Mouse (Mus musculus): ENCODE measurements at regions not wholly inside any gene's neighbourhood (a gene's known extent, or its start where the extent isn't known, plus 50 kb on each side); places are given as distances from the start of the nearest gene placed in this dataset.

DNA sequence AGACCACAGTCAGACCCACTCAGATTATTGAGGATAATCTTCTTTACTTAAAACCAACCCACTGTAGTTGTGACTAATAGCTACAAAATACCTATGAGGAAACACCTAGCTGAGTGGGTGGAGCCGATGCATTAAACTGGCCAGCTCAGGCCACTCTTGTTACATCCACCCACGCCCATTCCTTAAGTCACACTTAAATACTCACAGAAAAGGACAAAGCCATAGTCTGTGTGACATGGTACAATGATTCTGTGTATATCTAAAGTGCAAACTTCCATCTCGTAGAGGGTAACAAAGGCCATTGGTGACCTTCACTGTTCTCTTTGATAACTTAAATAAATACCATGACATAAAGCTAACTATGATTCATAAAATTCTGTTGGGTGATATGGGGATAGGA is 103.7 kb upstream of the Arhgap5 start:
- no peak for DNase-seq (ENCODE audit: low read depth)

DNA sequence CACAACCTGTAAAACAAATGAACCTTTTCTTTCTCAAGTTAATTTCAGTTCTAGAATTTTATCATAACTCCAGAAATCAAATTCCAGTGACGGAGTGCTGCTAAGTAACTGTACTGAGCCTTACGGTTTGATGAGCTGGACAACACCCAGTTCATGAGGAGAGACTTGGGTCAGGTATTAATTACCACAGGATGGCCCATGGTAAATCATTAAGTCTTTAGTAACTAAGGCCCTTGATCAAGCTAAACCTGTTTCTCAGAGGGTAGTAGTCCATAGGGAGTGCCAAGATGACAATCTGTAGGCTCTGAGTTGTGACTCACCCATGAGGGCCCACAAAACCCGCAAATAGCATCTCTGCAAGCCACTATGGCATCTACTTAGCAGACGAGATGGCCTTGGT is 101.1 kb upstream of the Arhgap5 start:
- DNase-seq (ENCODE audit: low read depth) = no peak

DNA sequence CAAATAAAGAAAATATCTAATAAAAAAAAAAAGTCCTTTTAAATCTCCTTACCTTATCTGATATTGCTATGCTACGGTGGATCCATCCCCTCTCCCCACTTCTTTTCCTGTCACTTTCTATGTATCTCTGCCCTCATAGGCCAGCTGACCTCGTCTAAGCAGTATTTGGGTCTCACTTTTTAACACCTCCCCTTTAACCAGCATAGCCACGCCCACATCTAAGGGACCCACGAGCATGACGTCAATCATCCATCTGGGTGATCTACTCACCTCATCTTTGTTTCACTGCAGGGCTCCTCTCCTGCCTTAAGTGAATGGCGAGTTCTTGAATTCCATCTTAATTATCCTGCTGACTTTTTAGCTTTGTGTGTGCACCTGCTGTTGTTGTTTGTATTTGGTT is 97.4 kb upstream of the Arhgap5 start:
- no peak for DNase-seq (ENCODE audit: low read depth)

GRCm38 (mm10) chr12:52408307-52408895 is 95.4 kb upstream of the Arhgap5 start:
- DNase-seq (ENCODE audit: low read depth) = no peak

DNA sequence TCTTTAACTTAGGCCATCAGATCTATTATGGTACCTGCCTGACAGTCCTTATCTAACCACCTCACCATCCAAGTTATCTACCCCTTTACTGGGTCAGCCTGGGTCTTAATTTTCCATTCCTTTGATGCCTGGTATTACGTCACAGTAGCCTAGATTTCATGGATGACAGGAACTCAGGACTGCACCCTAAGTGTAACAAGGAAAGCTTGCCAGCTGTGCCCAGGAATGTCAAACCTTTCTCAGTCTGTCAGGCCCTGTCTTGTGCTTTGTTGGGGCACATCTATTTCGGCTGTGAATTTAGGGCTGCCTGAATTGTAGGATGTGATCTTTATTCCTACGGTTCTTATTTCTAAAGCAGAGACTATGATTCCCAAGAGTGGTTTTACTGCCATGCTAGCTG is 94.6 kb upstream of the Arhgap5 start:
- no peak for DNase-seq (ENCODE audit: low read depth)

DNA sequence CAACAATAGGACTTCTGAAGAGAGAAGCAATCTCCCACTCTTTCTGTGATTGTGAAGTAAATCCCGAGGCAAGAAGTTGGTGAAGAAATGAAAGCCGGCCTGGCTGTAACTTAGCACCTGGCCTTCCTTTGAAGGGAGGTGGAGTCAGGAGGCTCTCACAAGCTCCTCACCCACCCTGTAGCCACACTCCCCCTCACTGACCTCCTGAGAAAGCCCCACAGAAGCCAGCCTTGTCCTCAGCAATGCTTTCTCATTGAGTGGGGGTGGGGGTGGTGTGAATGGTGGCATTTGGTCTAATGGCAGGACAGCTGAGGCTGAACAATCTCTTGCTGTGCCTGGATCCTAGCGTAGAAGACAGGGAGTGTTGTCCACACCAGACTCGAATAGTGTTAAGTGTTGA is 91.6 kb upstream of the Arhgap5 start:
- DNase-seq (ENCODE audit: low read depth) = no peak

DNA sequence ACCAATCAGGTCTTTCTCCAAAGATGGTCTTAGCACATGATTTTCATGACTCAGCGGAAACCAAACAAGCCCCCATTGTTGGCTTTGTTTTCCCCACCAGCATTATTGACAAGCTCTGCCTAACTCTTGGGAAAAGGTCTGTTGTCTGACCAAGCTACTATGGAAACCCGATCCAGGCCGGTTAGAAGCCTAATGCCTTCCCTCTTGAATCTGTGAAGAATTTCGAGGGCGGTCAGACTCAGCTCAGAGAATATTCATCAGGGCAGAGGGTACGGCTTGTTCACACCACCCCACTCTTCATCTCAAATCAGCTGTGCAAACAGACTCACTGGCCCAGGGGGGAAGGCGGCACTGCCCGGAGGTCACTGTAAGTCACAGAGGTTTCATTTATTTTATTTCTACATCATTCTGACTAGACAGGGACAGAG is 90.7 kb upstream of the Arhgap5 start:
- DNase-seq (ENCODE audit: low read depth) = no peak

GRCm38 (mm10) chr12:52422729-52423128 is 81.0 kb upstream of the Arhgap5 start:
- DNase-seq (ENCODE audit: low read depth) = no peak

DNA sequence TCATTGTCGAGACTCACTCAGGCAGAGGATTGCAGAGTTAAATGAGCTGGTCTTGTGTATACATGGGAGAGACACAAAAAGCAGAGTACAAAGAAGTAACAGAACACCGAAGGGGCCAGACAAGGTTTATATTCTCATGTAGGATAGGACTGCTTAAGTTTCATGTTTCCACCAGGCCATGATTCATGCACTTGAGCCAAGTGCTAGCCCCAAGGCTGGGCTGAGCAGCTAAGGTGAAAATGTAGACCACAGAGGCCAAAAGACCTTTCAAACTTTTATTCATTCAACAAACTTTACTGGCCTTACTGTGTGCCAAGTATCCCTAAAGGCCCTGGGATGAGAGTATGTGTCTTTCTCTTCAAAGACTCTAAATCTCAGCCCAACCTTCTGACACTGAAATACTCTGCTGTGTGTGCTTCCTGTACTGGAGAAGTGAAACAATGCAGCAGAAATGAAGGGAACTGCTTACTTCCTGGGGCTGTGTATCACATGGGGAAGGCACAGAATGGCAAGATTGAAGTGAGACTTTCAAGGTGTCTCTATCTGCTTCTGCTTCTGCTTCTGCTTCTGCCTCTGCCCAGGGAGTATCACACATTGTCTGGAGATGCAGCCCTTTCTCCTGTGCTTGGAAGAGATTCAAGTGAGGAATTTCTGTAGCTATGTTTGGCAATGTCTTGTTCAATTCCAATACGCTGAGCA is 79.3 kb upstream of the Arhgap5 start:
- DNase-seq (ENCODE audit: low read depth) = no peak

DNA sequence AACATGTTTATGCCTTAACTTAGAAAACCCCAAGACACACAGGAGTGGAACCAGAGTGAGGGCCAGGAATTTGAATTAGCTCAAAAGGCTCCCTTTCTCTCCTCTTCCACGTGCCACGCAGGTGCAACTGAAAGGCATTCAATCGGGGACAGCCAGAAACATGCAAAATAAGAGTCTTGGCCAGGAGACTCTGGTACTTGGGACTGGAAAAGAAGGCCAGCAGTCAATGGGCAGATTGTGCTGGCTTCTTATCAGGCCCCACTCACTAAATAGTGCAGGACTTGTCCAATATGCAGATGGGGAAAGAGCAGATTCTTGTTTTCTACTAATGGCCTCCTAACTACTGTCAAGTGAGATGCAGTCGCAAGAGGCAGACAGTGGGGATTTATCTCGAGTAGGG is 73.8 kb upstream of the Arhgap5 start:
- no peak for DNase-seq (ENCODE audit: low read depth)

- no peak for DNase-seq (ENCODE audit: low read depth)
Observed at GRCm38 (mm10) chr12:52431933-52432332, 71.8 kb upstream of the Arhgap5 start.

DNA sequence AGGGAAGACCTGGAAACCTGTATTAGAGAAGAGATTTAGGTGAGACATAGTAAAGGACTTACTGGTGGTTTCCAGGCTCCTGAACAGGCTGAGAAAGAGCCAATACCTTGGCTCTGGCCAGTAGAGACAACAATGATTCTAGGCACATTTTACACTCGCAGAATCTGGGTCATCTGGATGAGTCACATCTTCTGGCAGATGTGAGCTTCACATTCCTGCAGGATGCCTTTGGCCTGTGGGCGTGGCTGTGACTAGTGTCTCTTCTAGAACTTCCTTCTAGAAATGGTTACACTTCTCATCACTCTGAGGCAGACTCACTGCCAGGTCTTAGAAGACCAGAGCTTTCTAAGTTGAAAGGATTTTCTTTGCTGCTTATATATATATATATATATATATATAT is 69.8 kb upstream of the Arhgap5 start:
- no peak for DNase-seq (ENCODE audit: low read depth)

DNA sequence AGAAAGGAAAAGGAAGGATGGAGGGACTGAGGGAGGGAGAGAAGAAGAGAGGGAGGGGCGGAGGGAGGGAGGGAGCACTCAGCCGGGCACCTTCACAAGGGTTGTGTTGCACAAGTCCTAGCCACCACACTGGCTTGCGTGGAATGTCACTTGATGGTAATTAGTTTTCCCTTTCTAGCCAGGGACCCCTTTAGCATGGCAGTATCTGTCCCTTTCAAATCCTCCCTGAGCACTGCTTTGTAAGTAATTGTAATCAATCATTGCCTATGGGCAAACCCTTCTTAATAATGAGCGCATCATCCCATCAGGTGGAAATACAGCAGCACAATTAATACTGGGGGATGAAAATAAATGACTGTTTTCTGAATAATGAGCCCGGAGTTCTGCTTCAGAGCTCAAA is 68.5 kb upstream of the Arhgap5 start:
- no peak for DNase-seq (ENCODE audit: low read depth)

GRCm38 (mm10) chr12:52435795-52436211 is 68.0 kb upstream of the Arhgap5 start:
- no peak for DNase-seq (ENCODE audit: low read depth)

DNA sequence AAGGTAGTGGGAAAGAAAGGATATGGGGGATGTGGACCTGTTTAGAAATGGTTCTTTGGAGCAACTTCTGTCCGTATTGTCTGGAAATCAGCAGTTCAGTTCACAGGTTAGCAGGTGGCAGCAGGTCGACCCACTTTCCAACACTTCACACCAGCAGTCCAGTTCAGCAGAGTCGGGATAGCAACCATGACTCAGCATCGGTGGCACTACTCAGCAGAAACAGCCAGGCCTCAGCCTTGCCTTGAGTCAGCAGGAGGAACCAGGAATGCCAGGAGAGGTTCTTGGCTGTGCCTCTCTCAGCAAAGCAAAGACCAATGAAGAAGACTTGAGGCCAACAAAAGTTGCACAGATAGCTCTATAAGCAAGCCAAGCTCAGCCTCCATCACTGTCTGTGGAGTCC is 66.8 kb upstream of the Arhgap5 start:
- DNase-seq (ENCODE audit: low read depth) = no peak

GRCm38 (mm10) chr12:52439241-52439640 is 64.5 kb upstream of the Arhgap5 start:
- no peak for DNase-seq (ENCODE audit: low read depth)

GRCm38 (mm10) chr12:52440868-52441365 is 62.9 kb upstream of the Arhgap5 start:
- no peak for DNase-seq (ENCODE audit: low read depth)

- no peak for DNase-seq (ENCODE audit: low read depth)
Observed at GRCm38 (mm10) chr12:52442337-52442736, 61.4 kb upstream of the Arhgap5 start.

- DNase-seq (ENCODE audit: low read depth) = no peak
Observed at GRCm38 (mm10) chr12:52445731-52446130, 58.0 kb upstream of the Arhgap5 start.

GRCm38 (mm10) chr12:52446501-52446900 is 57.3 kb upstream of the Arhgap5 start:
- no peak for DNase-seq (ENCODE audit: low read depth)

GRCm38 (mm10) chr12:52447482-52447881 is 56.3 kb upstream of the Arhgap5 start:
- DNase-seq (ENCODE audit: low read depth) = no peak

GRCm38 (mm10) chr12:52448218-52448617 is 55.6 kb upstream of the Arhgap5 start:
- no peak for DNase-seq (ENCODE audit: low read depth)

DNA sequence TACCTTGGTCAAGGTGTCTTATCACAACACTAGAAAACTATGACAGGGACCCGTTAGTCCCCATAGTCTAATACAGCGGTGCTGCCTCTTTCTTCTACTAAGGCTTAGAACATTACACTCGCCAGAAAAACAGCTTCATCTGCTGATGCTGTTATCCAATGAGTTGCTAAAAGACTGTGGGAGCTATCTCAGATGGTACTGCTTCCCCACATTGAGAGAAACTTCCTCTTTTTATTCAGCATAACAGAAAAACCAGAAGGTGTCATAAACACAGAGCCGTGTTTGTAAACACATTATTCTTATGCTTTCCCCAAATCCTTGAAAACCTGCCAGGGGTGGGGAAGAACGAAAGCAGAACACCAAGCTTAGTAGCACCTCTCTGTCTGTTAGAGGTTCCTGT is 49.9 kb upstream of the Arhgap5 start:
- DNase-seq (ENCODE audit: low read depth) = no peak
